Mouse (Mus musculus): Measurements from ENCODE around the gene Prex1.
"Not testable (repeated sequence)": the region's sequence is repeated elsewhere in the genome, so short reads cannot be mapped to it uniquely, and the experiment has no call there.

The Prex1 gene

DNA sequence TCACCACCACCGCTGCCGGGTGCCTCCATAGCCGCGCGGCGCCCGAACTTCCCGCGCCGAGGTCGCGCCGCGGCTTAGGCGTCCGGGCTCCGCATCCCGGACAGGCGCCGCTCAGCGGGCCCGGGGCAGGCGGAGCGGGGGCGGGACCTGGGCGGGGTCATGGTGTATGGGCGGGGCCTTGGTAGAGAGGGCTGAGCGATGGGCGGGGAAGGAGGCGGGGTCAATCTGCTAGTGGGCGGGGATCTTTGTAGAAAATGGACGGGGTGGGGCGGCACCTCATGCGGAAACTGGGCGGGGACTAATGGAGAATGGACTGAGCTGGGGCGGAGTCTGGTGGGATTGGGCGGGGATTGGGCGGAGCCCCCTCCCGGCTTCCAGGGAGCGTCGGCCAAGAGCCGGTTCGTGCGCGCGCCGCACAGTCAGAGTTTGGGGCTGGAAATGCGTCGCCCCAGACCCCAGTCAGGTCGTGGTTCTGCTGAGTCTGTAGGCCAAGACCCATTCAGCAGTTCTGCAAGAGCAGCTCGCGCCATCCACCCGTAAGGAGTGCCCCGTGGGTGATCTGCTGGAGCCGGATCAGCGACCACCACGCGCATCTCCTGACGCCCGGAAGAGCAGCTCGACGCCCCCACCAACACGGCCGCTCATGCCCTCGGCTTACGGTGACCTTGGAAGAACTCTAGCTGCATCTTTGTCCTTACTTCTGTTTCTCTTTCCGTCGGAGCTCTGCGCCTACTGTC lies at the start of gene Prex1:
Prex1 (minus strand) TSS at position 143 of the 737 bp plus-strand sequence.
- DNase-seq (ENCODE audit: low read depth, low spot score) = peak; percentile 99
- H3K36me3 ChIP-seq (ENCODE audit: control insufficient read depth, insufficient read depth, low read length, poor library complexity, severe bottlenecking) = no peaks in the 10 kb centered on the region

DNA sequence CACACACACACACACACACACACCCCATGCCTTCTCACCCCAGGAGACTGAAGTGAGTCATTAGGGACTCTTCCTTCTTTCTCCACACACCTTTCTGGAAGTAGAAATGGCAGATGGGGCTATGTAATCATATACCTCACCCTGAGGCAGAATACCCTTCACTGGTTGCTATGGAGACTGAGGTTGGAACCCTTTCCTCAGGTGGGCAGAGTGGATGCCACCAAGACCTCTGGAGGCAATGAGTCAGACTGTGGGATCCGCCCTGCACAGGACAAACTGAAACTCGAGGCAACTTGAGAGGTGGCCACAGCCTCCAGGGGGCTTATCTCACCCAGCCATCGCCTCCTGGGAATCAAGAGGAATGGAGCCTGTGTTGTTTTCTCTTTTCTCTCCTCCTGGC lies 44.3 kb upstream of the Prex1 start:
- no peak for DNase-seq (ENCODE audit: low read depth, low spot score)
- H3K36me3 ChIP-seq (ENCODE audit: control insufficient read depth, insufficient read depth, low read length, poor library complexity, severe bottlenecking) = no peaks in the 10 kb centered on the region
- H3K27me3 ChIP-seq (ENCODE audit: control insufficient read depth, insufficient read depth, low read length, poor library complexity, severe bottlenecking) = no peaks in the 10 kb centered on the region

More for the DNA sequence above, at the start of gene Prex1:
- H3K27me3 ChIP-seq (ENCODE audit: control insufficient read depth, insufficient read depth, low read length, poor library complexity, severe bottlenecking) = no peaks in the 10 kb centered on the region

DNA sequence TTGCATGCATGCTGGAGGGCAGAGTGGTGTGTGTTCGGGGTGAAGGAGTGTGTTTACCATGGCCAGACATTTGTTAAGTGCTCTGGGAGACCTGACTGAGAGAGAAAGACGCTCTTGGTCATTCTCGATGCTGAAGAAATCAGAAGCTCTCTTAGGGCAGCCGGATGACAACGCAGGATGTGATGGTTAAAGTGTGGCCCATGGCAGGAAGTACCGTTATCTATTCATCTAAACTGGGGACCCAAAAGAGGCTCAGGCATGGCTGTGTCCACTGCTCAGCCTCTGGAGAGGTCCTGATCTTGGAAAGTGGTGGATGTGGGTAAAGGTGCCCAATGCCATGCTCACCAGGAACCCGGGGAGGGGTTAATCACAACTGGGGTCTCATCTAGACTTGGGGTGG lies 41.1 kb upstream of the Prex1 start:
- no peaks in the 10 kb centered on the region for H3K27me3 ChIP-seq (ENCODE audit: control insufficient read depth, insufficient read depth, low read length, poor library complexity, severe bottlenecking)
- H3K36me3 ChIP-seq (ENCODE audit: control insufficient read depth, insufficient read depth, low read length, poor library complexity, severe bottlenecking) = no peaks in the 10 kb centered on the region
- DNase-seq (ENCODE audit: low read depth, low spot score) = no peak

DNA sequence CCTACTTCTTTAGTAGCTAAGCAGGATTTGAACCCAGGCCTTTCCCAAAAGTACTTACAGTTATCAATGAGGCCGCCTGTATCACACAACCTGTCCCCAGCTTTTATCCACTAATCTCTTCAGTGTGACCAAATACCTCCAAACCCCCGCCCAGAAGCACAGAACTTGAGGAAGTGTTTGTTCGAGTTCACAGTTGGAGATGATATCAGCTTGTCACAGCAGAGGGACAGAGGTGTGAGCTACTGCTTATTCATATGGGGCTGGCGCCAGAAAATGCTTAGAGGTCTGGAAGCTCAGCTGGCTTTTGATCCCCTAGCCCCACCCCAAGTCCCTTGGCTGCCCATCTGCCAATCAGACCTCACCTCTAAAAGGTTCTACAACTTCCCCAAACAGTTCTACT lies 40.6 kb upstream of the Prex1 start:
- no peaks in the 10 kb centered on the region for H3K36me3 ChIP-seq (ENCODE audit: control insufficient read depth, insufficient read depth, low read length, poor library complexity, severe bottlenecking)
- no peaks in the 10 kb centered on the region for H3K27me3 ChIP-seq (ENCODE audit: control insufficient read depth, insufficient read depth, low read length, poor library complexity, severe bottlenecking)
- DNase-seq (ENCODE audit: low read depth, low spot score) = no peak

DNA sequence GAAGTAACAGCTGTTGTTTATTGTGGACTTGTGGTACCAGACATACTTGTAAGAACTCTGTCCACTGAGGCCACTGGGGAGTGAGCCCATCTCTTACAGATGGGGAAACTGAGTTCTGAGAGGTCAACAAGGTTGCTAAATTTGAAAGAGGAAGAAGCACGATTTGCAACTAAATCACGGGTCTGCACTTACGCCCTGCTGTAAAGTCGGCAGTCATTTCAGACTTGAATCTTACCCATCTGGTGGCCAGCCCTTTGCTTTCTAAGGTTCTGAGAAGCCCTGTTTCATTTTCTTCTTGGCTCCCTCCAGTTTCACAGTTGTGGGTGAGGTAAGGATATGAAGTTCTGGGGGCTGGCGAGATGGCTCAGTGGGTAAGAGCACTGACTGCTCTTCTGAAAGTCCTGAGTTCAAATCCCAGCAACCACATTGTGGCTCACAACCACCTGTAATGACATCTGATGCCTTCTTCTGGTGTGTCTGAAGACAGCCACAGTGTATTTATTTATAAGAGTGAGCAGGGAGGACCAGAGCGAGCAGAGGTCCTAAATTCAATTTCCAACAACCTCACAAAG lies 37.1 kb upstream of the Prex1 start:
- Histone ChIP-seq H3K27me3 (ENCODE audit: control insufficient read depth, insufficient read depth, low read length, poor library complexity, severe bottlenecking) (no peaks in the 10 kb centered on the region), H3K36me3 (ENCODE audit: control insufficient read depth, insufficient read depth, low read length, poor library complexity, severe bottlenecking) (no peaks in the 10 kb centered on the region)
- no peak for DNase-seq (ENCODE audit: low read depth, low spot score)

DNA sequence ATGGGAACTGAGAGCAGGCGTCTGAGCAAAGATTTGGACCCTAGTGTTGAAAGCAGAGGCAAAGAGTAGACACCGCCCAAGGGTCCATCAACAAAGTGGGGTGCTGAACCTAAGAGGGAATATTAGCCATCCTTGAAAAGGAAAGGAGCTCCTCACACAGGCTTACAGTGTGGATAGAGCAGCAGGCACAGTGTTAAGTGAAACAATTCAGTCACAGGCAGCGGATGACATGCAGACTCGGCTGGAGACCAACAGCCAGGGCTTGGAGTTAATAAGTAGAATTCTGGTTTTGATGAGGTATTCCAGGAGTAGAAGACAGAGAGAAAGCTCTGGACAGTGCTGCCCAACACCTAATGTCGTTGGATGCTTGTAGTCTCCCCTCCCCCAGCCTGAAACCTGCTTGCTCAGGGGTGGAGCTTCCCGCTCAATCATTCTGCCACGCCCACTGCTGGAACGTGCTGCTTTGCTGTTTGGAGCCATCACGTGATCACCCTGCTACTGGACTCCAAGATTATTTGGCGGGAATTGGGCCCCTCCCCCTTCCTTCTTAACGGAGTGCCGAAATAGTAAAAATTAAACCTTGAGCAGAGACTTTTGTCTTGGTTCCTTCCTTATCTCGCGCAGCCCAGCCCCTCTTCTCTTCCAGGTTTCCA lies 32.8 kb upstream of the Prex1 start:
- not testable (repeated sequence) for H3K36me3 ChIP-seq (ENCODE audit: control insufficient read depth, insufficient read depth, low read length, poor library complexity, severe bottlenecking); H3K27me3 ChIP-seq (ENCODE audit: control insufficient read depth, insufficient read depth, low read length, poor library complexity, severe bottlenecking); DNase-seq (ENCODE audit: low read depth, low spot score)

DNA sequence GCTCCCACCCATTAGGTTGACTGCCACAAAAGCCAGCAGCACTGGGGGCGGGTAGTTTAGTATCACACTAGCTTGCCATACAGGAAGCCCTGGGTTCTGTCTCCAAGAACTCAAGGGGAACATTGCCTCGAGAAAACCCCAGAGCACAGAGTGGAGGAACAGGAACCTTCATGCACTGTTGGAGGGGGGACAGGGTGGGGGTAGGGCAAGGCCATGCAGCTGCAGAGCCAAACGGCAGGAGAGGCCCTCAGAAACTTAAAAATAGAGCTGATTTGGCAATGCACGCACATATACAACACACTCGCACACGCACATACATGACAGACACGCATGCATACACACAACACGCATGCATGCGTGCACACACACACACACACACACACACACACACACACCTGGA lies 32.2 kb upstream of the Prex1 start:
- Histone ChIP-seq H3K36me3 (ENCODE audit: control insufficient read depth, insufficient read depth, low read length, poor library complexity, severe bottlenecking) (no peaks in the 10 kb centered on the region), H3K27me3 (ENCODE audit: control insufficient read depth, insufficient read depth, low read length, poor library complexity, severe bottlenecking) (no peaks in the 10 kb centered on the region)
- peak; percentile 74 for DNase-seq (ENCODE audit: low read depth, low spot score)

DNA sequence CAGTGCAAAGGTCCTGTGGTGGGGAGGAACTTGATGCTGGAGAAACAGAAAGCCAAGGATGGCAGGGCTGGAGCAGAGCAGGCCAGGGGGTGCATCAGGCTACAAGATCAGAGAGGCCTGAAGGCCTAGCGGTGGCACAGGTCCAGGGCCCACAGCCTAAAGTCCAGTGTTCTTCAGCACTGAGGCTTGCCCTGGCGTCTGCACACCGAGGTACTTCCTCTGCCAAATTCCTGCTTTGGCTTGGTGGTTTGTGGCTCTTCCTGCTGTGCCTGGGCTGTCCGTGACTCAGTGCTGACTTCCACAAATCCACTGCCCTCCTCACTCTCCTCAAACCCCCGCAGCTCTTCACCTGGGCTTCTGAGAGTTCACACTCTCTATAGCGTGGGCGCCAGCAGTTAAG lies 30.8 kb upstream of the Prex1 start:
- Histone ChIP-seq H3K27me3 (ENCODE audit: control insufficient read depth, insufficient read depth, low read length, poor library complexity, severe bottlenecking) (no peaks in the 10 kb centered on the region), H3K36me3 (ENCODE audit: control insufficient read depth, insufficient read depth, low read length, poor library complexity, severe bottlenecking) (no peaks in the 10 kb centered on the region)
- DNase-seq (ENCODE audit: low read depth, low spot score) = no peak

DNA sequence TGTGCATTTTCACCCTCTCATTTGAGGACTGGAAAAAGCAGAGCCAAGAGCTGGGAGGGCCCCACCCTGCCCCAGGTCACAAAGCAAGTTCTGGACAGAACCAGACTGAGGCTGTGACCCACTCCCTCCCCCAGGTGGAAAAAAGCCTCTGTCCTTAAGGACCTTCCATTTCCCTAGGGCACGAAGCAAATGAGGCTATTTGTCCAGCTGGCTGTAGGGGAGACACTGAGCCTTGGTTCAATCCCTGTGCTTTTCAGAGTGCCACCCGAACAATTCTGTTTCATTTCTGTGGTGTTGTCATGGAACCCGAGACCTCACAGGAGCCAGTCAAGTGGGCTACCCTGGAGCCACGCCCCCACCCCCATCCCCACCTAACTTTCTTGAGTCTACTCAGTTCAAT lies 29.9 kb upstream of the Prex1 start:
- H3K27me3 ChIP-seq (ENCODE audit: control insufficient read depth, insufficient read depth, low read length, poor library complexity, severe bottlenecking) = no peaks in the 10 kb centered on the region
- no peak for DNase-seq (ENCODE audit: low read depth, low spot score)

DNA sequence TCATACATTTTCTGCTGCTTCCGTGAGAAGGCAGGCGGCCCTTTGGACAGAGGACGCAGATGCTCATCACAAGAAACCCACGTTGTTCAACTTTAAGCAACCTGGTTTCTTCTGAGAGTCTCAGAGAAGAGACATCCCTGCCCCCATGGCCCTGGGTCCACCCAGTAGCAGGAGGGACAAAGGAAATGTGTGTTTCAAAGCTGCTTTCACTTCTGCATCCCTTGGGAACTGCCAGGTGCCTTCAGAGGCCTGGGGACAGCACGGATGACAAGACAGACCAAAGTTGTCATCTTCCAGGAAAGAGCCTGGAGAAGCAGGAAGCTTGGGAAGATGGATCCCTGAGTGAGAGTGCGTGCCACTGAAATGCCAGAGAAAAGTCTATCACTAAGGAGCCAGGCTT lies 27.8 kb upstream of the Prex1 start:
- Histone ChIP-seq H3K36me3 (ENCODE audit: control insufficient read depth, insufficient read depth, low read length, poor library complexity, severe bottlenecking) (no peaks in the 10 kb centered on the region), H3K27me3 (ENCODE audit: control insufficient read depth, insufficient read depth, low read length, poor library complexity, severe bottlenecking) (no peaks in the 10 kb centered on the region)
- no peak for DNase-seq (ENCODE audit: low read depth, low spot score)

More for the DNA sequence above, 29.9 kb upstream of the Prex1 start:
- H3K36me3 ChIP-seq (ENCODE audit: control insufficient read depth, insufficient read depth, low read length, poor library complexity, severe bottlenecking) = no peaks in the 10 kb centered on the region

DNA sequence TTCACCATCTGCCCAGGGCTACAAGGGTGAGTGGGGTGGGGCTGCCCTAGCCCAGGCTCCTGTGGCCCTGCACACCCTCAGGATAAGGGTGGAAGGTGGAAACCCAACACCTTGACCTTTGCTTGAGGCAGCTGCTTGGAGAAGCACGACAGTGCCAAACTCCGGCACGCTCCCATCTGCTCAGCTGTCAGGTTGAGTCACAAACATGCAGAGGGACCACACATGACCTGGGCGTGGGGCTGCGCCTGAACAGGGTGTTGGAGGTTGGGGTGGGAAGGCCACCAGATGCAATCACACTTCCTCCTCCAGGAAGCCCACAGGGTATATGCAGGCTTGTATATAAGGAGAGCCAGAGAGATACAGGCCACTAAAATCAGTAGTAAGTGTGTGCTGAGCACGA lies 26.8 kb upstream of the Prex1 start:
- no peaks in the 10 kb centered on the region for H3K27me3 ChIP-seq (ENCODE audit: control insufficient read depth, insufficient read depth, low read length, poor library complexity, severe bottlenecking)
- DNase-seq (ENCODE audit: low read depth, low spot score) = no peak
- H3K36me3 ChIP-seq (ENCODE audit: control insufficient read depth, insufficient read depth, low read length, poor library complexity, severe bottlenecking) = no peaks in the 10 kb centered on the region

DNA sequence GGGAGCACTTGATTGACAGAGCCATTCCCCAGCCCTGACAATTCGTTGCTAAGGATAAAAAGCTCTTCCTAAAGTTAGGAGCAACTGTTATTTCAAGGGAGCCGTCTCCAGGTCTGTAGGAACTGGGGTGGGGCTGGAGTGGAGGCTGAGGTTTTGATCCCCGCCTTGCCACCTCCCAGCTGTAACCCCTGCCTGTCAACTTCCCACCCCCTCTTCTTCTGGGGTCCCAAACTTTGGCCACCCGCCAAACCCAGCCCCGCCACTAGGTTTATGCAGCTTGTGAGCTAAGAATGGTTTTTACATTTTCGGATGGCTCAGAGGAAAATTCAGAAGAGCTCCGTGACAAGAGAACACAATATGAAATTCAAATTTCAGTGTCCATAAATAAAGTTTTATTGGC lies 23.7 kb upstream of the Prex1 start:
- H3K36me3 ChIP-seq (ENCODE audit: control insufficient read depth, insufficient read depth, low read length, poor library complexity, severe bottlenecking) = no peaks in the 10 kb centered on the region
- DNase-seq (ENCODE audit: low read depth, low spot score) = no peak
- H3K27me3 ChIP-seq (ENCODE audit: control insufficient read depth, insufficient read depth, low read length, poor library complexity, severe bottlenecking) = no peaks in the 10 kb centered on the region

DNA sequence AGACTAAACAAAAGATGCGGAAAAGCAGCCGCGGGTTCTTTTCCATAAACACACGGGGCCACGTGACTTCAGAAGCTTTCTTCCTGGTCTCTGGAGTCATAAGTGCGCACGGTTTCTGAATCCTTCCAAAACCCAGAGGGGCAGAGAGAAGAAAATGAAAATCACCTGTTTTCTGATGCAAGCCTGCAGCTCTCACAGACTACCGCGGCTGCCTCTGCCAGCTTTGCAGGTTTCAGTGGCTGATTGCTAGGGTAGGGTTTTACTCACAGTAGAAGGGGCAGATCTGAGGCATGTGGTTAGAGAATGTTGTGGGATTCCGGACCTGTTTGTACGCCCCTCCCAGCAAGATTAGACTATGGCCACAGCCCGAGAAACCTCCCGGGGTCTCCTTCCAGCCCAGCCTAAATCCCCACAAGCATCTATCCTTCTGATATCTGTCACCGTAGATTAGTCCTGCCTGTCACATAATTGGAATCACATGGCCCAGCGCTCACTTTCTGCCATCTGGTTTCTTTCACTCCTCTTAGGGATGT lies 21.9 kb upstream of the Prex1 start:
- no peak for DNase-seq (ENCODE audit: low read depth, low spot score)

DNA sequence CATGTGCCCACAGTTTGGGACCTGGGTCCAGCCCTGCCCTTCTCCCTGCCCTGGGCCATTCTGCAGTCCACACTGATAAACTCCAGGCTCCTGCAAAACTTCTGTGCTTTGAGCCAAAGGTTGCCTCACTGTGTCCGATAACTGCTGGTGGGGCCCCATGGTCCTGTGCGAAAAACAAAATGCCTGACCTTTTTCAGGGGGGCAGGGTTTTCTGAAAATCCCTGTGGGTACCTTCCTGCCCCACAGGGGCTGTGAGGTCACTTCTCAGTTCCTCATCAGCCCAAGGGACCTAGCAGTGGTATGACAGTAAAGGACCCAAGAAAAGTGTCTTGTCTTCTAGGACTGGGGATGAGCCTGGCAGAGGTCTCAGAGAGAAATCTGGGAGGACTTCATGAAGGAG lies 19.2 kb upstream of the Prex1 start:
- peak; percentile 58 for DNase-seq (ENCODE audit: low read depth, low spot score)
- Histone ChIP-seq H3K36me3 (ENCODE audit: control insufficient read depth, insufficient read depth, low read length, poor library complexity, severe bottlenecking) (no peaks in the 10 kb centered on the region), H3K27me3 (ENCODE audit: control insufficient read depth, insufficient read depth, low read length, poor library complexity, severe bottlenecking) (no peaks in the 10 kb centered on the region)

More for the DNA sequence above, 21.9 kb upstream of the Prex1 start:
- Histone ChIP-seq H3K36me3 (ENCODE audit: control insufficient read depth, insufficient read depth, low read length, poor library complexity, severe bottlenecking) (no peaks in the 10 kb centered on the region), H3K27me3 (ENCODE audit: control insufficient read depth, insufficient read depth, low read length, poor library complexity, severe bottlenecking) (no peaks in the 10 kb centered on the region)

DNA sequence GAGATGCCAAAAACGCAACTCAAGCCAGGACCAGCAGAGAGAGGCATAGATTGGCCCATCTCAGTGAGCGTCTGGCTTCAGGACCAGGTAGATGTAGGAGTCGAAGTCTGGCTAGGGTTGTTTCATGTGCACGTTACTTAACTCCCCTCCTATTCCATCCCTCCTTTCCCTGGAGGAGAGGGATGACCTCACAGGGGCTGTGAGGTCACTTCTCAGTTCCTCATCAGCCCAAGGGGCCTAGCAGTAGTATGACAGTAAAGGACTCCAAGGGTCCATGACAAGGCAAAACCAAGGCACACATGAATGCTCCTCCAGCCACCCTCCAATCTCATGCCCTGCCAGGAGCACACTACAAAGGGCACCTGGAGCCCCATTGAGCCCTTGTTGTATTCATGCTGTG lies 18.5 kb upstream of the Prex1 start:
- no peak for DNase-seq (ENCODE audit: low read depth, low spot score)
- Histone ChIP-seq H3K36me3 (ENCODE audit: control insufficient read depth, insufficient read depth, low read length, poor library complexity, severe bottlenecking) (no peaks in the 10 kb centered on the region), H3K27me3 (ENCODE audit: control insufficient read depth, insufficient read depth, low read length, poor library complexity, severe bottlenecking) (no peaks in the 10 kb centered on the region)
